Mouse (Mus musculus) spleen, adult 12 weeks (tissue): ENCODE results near the gene Bub1.

Experiments used
- DNase-seq: peaks from one replicate; pipeline ENCODE4 v3.0.0; 2022; ENCODE audit warnings: low spot score

Bub1 gene

DNA sequence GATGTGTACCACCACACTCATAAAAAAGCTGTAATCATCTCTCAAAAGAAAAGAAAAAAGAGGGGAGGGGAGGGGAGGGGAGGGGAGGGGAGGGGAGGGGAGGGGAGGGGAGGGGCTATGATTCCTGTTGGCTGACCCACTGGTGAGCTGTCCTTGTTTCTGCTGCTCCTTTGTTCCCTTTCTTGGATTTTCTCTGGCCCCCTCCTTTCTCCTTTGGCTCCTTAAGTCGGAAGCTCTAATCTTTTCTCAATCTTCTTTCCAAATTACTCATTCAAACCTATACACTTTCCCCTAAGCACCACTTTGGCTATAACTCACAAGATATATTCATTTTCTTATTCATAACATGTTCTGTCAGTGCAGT lies 57.1 kb downstream of the Bub1 start:
- no peak for DNase-seq

DNA sequence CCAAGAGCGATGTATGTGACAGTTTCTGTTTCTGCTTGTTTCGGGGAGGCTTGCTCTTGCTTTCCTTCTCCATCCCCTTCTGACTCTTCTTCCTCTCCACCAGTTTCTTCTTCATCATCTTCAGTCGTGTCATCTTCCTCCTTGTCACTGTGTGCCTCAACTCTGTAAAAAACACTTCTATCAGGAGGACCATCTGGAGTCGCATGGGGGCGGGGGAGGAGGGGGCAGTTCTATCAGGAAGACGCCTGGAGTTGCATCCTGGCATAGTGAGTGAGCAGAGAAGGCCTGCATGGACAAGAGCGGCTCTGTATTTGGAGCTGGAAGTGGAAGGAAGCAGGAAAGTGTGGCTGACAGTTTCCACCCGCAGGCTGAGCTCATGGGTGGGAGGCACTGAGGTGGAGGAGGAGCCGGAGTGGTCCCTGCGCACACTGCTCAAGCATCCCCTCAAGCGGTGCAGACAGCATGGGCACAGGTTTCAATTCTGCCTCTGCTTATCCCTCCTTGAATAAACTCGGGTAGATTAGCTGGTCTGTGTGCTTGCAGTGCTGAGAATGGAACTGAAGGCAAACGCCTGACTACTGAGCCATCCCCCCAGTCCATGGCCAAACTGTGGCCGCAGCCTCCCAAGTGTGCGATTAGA lies 57.6 kb downstream of the Bub1 start:
- DNase-seq, result no peak

DNA sequence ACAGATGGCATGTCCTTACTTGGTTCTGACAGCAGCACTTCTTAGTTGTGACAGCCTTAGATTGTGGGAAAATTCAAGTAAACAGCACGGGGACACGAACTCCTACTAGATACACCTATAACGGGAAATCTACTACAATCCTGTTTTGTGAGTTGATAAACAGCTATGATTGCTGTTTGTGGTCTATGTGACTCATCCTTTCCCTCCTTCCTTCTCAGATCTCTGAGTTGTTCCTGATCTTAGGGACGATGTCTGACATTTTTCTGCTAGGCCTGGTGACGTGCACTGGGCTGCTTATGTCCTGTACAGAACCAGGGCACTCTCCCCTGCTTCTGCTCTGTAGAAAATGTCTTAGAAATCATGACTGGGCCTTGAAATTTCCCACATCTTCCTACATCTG lies 70.1 kb downstream of the Bub1 start:
- no peak for DNase-seq

DNA sequence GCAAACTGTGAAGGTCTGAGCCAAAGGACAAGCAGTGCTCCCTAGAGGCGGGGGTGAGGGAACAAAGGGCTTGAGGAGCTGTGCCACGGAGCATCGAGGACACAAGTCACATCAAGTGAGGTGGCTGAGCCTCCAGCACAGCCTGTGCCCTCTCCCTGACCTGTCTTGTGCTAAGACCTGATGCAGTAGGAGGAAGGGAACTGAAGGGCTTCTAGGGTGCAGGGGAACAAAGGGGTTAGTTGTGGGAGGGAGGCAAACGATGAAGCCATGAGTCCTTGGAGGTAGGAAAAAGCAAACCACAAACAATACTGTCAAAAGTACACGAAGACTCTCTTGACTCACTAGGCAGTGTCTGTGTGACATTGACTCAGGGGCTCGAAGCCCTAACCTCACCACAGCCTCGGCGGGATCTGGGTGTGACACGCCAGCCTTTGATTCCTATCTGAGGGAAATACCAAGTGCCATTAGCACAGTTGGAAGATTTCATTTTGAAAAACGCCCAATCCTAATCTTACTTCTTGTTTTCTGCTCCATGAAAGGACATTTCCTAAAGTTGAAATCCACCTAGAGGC lies 71.2 kb downstream of the Bub1 start:
- DNase-seq, result no peak

DNA sequence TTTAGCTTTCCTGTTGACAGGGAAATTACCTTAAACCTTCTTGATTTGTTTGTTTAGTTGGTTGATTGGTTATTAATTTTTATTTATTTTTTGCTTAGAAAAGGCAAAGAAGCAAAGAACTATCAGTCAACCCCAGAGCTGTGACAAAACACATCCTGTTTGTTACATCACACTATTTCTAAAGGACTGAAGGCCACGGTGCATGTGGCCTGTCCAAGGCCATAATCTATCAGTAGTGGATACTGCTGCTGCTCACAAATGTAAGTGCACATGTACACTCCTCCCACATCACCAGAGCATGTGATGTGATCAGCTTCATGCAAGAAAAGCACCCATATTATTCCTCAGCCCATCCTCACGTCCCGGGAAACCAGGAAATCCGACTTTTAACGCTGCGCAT lies 71.7 kb downstream of the Bub1 start:
- DNase-seq, result no peak

DNA sequence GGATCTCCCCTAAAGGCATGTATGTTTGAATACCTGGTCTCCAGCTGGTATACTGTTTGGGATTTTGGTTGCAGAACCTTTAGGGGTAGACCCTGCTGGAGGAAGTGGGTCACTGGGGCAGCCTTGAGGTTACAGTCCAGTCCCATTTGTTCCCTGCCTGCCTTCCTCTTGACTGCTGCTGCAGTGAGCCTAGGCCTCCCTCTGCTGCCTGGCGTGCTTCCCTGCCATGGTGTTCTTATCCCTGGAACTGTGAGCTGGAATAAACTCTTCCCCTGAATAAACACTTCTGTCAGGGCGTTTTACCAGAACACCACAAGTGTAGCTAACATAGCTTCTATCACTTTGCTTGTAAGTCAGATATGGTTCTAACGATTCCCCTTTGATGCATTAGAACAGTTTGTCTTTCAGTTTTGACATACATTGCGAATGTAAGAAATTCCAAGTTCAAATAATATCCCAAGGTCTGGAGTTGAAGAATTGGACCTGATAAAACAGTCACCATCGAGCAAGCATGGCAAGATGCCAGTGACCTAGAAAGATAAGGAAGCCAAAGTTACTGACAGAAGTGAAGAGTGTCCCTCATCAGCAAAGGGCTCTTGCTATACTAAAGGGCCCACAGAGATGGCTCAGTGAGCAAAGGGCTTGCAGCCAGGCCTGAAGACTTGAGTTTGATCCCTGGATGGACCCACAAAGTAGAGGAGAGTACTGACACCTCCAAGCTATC lies 72.3 kb downstream of the Bub1 start:
- DNase-seq, result no peak

DNA sequence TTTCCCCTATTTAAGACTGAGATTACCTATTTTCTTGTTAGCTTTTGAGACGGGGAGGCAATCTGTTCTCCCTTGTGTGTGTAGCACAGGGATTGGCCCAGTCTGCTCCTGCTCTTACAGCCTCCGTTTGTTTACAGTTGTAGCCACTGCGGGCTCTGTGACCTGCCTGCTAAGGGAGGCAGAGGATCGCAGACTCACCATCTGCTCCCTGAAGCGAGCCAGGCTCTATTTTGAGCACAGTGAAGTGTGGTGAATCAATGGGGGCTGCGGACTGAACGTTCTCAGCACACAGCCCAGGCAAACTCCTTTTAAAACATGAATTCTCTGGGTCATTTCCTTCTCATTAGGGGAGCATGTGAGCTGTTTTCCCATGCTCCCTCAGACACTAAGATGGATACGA lies 74.5 kb downstream of the Bub1 start:
- DNase-seq, result no peak

DNA sequence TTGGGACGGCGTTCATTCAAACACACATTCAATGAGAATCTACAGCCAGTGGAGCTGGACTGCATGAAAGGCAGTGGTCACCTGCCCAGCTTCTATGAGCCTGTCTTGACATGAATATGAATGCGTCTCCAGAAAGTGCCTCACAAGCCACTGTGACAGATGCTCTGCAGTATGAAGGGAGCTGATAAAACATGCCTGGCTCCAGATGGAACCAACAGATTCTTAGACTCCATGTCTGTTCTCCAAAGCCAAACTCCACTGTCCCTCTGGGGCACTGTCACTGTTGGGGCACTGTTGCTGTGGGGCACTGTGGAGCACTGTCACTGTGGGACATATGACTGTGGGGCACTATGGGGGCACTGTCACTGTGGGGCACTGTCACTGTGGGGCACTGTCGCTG lies 77.6 kb downstream of the Bub1 start:
- DNase-seq, result no peak

DNA sequence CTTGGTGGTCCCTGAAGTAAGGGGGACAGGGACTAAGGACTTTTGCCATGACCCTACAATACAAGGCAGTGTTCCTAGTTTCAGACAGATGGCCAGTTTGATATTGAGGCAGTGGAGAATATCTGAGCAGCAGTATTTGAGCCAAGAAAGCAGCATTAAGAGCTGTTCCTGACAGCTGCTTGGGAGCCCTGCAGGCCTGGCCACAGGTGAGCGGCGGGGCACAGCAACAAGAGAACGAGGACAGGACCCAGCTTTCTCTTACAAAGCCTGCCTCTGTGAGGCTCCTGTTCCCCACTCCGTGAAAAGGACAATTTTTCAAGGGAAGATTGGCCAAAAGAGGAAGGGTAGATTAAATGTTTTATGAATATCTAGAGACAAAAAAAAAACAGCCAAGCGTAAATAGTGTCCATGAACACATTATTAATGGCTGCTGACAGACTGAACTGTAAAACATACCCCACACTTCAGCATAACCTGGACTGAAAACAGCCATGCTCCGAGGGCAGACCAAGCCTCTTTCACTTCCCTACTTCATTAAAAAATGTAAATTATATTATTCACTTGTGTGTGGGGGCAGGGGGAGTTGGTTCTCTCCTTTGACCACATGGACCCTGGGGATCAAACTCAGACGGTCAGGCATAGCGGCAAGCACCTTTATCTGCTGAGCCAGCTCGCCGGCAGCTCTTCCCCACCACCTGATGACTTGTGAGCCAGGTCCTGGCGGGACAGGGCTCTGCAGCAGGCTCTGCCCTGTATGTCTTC lies 79.6 kb downstream of the Bub1 start:
- no peak for DNase-seq
